Mouse (Mus musculus) heart, postnatal 0 days (tissue): ENCODE measurements around the gene Casp7.

Source experiments
- CTCF ChIP-seq: IDR thresholded peaks from 2 replicates; pipeline ENCODE4 v1.5.1; 2016; ENCODE audit warnings: antibody characterized with exemption, control low read depth, low read depth
- EP300 ChIP-seq: IDR thresholded peaks from 2 replicates; pipeline ENCODE4 v1.6.1; 2016; ENCODE audit warnings: antibody characterized with exemption, low read depth

DNA sequence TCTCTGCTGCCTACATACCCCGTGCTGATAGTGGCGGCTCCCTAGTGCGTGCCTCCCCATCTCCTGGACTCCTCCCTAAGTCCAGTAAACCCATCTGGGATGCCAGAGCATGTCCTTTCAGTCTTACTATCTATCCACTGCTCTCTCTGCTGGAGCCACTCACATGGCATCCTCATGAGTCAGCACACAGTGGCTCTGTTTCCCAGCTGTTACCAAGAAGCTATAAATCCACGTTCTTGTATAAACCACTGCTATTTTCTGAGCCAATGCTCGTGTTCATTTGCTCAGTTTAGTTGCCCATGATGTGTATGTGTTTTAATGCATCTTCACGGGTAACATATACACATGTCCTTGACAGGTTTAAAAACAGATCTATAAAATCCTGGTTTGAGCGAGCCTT is 29.2 kb upstream of the Casp7 start:
- TF ChIP-seq CTCF (no peak), EP300 (no peak)
